Mouse (Mus musculus) large intestine, adult 2 months (tissue): ENCODE measurements around the gene Slc6a16. TPM values are rescaled to one million over a fixed set of nuclear protein-coding genes. Genes with fewer than 3 reads are reported as not detected.
A peak's percentile ranks its signal among the peaks of the same experiment; 100 is the strongest.

Source experiments
- DNase-seq: peaks from one replicate; pipeline ENCODE4 v3.0.0-alpha.2; 2012; ENCODE audit warnings: low read depth, low spot score
- WGBS: fragments of 180-500 bp; shearing (Covaris S2); methylation state at CpG from one replicate; pipeline ENCODE4 v1.1.7; 2018; 5-methylcytosine and 5-hydroxymethylcytosine counted together
- polyA plus RNA-seq: library from polyadenylated mRNA; depleted of rRNA; stranded (reverse); fragments of >200 nt; gene quantifications from 2 replicates; pipeline ENCODE4 v1.2.3, GENCODE M21; 2012; rRNA removed

Gene Slc6a16
- polyA plus RNA-seq: not detected in 2 replicates

DNA sequence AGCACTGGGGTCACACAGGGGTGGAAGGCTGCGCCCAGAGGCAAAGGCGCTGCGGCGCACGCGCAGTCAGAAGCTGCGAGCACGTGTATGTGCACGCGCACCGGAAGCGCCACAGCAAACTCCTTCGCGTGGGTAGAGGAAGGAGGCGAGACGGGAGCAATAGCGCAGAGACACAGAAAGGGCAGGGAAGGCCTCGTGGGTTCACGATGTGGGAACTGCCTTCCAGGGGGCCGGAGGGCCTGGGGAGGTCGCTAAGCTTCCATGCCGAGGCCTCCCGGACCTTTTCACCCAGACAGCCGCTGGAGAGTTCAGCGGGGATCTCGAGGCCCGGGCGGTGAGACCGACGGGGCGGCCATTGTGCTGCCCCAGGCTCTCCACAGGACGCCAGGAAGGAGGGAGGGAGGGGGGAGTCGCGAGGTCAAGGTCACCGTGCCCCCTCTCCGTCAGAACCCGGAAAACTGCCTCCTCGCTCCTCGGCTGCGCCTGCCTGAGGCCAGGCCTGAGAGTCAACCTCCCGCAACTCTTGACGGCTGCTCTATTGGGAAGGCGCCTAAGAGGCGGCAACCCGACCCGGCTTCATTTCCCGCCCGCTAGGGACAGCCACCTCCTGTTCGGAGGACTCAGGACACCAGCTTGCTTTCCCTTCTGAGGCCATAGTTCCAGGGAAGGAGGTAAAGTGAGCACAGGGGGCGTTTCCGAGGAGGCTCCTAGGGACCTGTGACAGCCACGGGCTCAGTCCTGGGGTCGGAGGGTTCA is at the start of gene Slc6a16:
TSS of gene Slc6a16 (plus strand) at position 453 of the 756 bp plus-strand sequence.
- DNase-seq: no peak
- WGBS: 39% methylated on average over 53 of the region's 53 CpGs

DNA sequence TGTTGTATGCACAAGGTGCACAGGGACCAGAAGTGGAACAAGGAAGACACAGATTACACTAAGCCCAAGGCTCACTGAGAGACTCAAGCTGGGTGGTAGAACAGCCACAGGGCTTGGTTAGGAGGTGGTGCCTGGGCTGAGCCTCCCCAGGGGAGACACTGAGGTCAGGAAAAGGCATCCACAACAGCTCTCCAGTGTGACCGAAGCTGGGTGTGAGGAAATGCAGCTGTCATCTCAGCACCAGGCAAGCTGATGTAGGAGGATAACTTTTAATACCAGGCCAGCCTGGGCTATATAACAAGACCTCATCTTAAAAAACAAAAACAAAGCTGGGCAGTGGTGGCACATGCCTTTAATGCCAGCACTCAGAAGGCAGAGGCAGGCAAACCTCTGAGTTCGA is 49.7 kb upstream of the Slc6a16 start:
- DNase-seq: no peak
- 64% methylated on average over 2 of the region's 2 CpGs for WGBS

DNA sequence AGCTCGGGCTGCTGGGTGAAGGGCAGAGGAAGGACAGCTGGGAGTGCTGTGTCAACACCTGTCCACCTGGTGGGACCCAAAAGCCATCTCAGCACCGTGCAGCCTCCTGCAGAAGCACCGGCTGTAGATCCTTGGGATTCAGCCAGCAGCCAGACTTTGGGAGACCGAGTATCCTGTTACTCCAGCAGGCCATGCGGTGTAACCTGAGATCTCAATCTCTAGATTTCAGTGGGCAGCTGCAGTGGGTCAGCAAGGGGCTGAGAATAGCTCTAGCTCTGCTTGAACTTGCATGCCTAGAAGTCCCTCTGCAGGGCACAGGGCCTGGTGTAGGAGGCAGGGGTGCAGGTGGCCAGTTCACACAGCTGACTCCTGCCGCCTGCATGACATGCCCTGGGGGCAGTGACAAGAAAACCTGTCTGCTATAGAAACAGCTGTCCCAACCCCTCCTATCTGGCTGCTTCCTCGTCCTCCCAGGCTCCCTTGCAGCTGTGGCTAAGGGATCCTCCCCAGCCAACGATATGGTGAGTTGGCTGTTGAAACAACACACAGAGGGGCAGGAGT is 49.0 kb upstream of the Slc6a16 start:
- WGBS: 14% methylated on average over 8 of the region's 8 CpGs

DNA sequence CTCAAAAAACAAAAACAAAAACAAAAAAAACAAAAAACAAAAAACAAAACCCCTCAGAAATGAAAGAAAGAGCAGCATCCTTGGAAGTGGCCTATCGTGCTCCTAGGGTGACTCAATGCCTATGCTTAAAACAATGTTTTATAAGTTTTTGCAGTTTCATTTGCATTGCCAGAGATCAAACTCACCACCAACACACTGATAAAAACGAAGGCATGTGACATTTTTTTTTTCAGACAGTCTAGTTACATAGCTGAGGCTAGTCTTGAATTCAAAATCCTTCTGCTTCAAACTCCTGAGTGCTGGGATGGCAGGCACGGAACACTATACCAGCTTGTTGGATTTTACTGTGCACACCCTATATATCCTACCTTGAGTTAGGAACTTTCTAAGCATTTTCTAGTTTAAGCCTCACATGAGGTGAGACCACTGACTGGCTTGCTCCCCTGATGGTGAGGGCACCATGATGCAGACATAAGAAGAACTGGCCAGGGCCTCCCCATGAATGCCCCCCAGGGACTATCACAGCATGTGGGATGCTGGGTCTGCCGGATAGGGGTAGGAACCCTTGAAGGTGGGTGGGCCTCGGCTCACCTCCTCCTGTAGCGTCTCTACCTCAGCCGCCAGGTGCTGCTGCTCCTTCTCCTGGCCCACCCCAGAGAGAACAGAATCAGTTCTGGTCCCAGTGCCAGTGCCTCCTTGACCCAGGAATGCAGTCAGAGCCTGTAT is 48.1 kb upstream of the Slc6a16 start:
- DNase-seq: no peak
- 91% methylated on average over 7 of the region's 7 CpGs for WGBS

More for the DNA sequence above, 49.0 kb upstream of the Slc6a16 start:
- DNase-seq: no peak

DNA sequence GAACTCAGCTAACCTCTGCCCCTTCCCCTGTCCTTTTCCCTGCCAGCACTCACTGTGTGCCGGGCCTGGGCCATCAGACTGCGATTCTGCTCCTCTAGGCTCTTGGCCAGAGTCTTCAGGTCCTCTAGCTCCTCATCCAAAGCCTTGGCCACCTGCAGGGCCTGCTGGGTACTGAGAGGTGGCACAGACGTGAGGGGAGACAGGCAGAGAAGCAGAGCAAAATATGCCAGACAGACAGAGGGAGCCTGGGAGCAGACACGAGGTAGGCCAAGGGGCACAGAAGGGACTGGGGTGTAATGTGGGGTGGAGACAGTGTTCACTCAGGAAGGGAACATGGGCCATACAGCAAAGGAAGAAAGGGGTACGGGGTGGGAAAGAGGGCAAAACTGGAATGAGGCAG is 47.5 kb upstream of the Slc6a16 start:
- DNase-seq: no peak
- WGBS: 67% methylated on average over 5 of the region's 5 CpGs

DNA sequence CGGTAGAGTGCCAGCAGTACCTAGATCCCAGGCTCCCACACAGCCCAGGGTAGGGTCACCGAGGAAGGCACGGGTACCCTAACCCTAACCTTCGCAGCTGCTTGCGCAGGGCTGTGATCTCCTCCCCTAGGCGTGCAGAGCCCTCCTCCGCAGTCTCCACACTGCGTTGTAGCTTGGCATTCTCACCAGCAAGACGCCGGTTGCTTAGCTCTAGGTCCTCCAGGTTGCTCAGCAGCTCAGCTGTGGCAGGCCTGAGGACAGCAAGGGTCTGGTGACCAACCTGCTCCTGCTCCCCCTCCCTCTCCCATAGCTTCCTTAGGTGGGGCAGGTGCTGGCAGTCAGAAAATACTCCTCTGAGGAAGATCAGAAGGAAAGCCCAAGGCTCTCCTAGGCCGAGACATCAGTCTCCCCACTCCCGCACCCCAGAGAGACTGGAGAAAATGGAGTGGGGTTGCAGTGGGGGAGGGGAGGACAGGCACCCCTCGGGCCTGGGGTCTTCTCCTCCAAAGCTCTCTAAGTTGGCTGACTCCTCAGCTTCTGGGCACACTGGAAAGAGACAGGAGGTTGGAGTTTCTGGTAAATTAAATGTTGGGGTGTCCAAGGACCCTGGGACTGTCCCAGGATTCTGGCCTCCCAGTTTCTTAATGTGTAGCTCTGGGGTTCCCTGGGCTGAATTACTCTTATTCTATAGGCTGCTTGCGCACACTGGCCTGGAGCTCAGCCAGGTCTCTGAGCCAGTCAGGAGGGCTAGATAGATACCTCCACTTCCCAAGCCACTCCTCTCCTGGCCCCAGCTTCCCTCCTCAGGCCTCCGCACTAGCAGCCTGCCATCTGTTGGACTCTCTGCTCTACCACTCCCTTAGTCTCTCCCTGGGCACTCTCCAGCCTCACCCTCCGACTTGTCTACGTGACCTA is 46.8 kb upstream of the Slc6a16 start:
- 69% methylated on average over 17 of the region's 17 CpGs for WGBS
- no peak for DNase-seq

DNA sequence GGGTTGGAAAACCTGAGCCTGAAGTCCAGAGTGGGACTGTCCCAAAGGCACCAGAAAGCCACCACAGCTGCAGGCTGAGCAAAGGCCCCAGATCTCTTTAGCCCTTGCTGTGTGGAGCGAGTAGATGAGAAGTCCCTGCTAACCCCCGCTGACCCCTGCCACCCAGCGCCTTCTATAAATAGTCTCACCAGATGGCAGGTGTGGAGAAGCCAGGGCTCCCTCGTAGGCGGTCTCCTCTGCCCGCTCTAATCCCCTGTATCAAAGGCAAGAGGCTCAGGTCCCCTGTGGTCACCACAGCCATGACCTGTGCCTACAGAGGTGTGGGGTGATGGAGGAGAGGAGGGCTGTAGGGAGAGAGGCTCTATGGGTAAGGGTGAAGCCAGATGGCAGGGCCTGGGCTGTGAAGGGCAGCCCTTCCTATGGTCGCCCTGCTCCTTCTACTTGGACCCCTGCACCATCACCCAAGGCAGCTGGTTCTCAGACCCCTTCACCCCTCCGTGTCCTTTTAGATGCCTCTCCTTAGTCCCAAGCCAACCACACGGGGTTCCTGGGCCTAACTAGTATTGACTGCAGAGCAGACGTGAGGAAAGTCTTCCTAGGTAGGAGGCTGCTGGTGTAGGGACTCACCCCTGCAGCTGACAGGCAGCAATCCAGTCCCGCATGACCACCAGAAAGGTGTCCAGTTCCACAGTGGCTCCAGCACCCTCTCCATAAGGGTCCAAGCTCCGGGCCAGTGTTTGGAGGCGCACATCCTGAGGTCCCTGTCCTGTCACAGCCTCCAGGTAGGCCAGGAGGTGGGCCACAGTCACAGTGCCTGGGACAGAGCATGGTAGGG is 45.3 kb upstream of the Slc6a16 start:
- 73% methylated on average over 13 of the region's 13 CpGs for WGBS
- DNase-seq: no peak

DNA sequence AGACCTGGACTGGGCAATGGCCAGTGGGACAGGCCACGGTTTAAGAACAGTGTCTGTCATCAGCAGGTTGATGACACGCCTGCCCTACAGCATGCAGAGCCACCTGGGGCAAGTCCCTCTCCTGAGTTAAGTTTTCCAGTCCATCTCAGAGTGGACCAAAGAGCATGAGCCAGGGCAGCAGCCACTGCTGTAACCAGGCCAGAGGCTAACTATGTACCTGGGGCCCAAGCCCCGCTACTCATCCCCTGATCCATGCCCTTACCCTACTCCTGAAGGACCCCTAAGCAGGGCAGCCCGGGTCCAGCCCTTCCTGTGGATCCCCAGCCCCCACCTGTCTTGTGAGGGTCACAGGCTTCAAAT is 44.7 kb upstream of the Slc6a16 start:
- no peak for DNase-seq
- 76% methylated on average over 4 of the region's 4 CpGs for WGBS

DNA sequence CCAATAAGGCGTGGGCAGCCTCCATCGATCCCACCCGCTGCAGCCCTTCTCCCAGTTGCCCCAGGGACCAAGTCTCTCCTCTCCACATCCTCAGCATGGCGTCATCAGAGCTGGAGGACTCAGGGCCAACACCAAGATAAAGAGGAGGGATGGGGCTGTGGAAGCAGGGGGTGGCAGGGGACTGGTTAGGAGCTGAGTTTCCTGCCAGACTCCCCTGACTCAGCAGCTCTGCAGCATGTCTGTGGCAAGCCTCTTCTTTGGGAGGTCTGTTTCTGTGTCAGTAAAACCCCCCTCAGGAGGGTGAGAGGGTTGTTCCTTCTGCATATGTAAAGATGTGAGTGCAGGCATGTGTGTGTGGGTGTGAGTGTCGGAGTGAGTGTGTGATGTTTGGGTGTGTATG is 43.9 kb upstream of the Slc6a16 start:
- WGBS: 72% methylated on average over 5 of the region's 5 CpGs
- DNase-seq: no peak

DNA sequence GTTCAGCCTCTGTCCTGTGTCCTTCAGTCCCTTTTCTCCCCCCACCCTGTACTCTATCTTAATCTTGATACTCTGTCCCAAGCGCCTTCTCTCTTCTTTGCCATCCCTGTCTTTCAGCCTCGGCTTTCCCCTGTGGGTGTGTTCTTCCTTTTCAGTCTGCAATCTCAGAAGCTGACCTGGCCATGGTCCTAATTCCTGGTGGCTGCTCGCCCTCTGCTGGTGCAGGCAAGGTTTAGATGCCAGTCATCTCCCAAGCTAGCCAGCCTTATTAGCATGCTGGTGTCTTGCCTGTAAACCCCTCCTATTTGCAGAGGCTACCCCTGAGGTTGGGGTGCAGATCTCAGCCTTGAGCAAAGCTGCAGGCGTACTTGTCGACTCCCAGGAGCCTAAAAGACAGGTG is 42.5 kb upstream of the Slc6a16 start:
- 18% methylated on average over 5 of the region's 5 CpGs for WGBS
- no peak for DNase-seq

DNA sequence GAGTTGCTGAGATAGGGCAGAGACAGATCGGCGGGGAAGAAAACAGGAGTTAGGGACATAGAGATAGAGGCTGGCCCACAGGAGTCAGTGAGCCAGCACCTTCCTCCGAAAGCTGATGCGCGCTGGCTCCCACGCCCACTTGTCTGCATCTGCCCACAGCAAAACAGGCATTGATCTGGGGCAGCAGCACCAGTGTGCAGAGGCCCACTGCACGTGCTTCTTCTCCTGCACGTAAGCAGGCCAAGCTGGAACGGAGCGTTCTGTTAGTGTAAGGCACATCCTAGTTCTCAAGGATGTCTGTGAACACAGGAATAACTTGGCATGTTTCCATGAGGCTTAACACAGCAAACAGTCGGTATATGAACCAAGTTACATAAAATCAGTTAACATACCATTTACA is 41.9 kb upstream of the Slc6a16 start:
- DNase-seq: no peak
- WGBS: 64% methylated on average over 11 of the region's 11 CpGs

DNA sequence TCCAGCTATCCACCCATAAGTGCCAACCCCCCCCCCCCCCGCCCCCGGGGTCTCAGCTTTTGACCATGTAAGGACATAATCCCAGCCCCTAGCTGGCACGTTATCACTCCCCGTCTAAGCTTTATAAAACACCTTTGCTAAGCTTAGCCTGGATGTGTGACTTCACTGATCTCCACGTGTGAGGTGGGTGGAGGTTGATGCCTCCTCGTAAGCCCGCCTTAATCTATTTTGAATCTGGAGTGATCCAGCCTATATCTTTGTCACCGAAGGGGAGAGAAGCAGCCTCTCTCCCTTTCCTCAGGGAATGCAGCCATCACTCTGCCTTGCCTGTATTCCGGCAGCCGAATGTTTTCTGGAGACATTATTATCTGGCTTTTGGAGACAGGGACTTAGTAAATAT is 38.2 kb upstream of the Slc6a16 start:
- DNase-seq: no peak
- WGBS: 51% methylated on average over 10 of the region's 10 CpGs

DNA sequence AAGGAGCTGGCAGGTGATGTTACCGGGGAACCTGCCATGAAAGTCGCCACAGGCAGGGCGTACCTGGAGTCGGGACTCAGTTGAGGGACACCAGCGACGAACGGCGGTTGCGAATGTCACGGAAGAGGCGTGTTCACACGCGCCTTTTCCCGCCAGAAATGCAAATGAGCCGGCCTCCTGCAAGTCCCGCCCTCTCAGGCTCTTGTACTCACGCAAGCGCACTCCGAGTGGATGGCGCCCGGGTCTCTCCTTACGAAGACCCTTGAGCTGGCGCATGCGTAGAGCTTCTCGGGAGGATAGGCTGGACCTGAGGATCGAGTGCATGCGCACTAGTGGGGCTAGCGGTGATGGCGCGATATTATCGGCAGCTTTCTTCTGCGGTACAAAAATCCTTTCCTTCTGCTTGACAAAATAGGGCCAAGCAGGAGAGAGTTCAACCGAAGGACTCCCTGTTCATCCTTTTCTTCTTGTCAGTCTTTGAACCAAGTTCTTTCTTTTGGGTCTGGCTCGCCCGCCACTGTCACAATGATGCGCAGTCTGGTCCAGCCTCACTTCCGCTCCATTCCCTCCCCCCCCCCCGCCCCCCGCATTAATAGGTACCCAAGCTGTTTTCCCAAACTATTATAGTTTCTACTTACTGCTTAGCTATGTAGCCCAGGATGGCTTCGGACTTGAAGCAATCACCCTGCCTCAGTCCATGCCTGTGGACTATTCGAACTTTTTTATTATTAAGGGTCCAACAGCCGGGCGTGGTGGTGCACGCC is 36.3 kb upstream of the Slc6a16 start, which contains the start of gene Ccdc155:
TSS of gene Ccdc155 (minus strand) at position 513 of the 764 bp plus-strand sequence.
- peak; percentile 55 for DNase-seq
- WGBS: 6% methylated on average over 44 of the region's 44 CpGs

DNA sequence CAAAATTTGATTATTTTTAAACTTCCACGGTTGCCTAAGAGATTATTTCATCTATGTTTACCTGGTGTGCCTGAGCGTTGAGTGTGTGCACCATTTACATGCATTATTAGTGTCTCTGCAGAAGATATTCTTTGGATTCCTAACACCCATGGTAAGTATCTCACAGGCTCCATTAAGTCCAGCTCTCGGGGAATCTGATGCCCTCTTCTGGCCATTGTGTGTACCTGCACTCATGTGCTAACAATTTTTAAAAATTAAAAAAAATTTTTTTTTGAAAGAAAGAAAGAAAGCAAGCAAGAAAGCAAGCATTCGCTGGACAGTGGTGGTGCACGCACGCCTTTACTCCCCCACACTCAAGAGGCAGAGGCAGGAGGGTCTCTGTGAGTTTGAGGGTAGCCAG is 32.6 kb upstream of the Slc6a16 start:
- 81% methylated on average over 6 of the region's 6 CpGs for WGBS
- no peak for DNase-seq

DNA sequence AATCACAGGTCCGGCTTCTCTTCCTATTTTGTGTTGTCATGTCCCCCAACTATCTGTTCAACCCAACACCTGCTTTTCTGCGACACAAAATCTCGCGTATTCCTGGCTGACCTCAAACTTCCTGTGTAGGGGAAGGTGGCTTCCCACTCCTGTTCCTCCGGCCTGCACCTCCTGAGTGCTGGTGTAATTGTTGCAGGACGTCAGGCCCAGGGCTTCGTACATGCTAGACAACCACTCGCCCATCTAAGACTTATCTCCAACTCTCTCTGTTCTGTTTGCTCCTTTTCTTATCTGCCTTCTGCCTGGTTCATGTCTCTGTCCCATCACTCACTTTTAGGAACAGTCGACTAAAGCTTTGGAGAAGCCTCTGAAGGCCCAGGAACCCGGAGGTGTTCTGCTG is 29.8 kb upstream of the Slc6a16 start:
- WGBS: 77% methylated on average over 10 of the region's 10 CpGs
- no peak for DNase-seq

DNA sequence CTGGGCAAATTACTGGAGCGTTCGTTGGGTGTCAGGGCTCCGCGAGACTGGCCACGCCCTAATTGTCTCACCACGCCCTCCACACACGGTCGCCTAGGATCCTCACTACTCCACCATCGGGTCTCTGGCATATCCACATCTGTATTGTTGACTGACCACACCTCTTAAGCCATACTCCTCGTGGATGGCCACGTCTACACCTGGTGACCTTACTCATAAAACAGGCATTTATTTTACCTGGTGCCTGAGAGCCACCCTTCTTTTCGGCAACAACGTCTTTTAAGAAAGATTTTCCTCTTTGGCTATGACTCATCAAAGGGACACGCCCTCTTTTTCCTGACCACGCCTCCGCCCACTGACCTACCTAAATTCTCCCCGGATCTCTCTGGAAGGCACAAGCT is 29.0 kb upstream of the Slc6a16 start, which contains the start of gene Dkkl1:
TSS of gene Dkkl1 (minus strand) at position 297 of the 401 bp plus-strand sequence.
- WGBS: 5% methylated on average over 17 of the region's 17 CpGs
- DNase-seq: no peak

DNA sequence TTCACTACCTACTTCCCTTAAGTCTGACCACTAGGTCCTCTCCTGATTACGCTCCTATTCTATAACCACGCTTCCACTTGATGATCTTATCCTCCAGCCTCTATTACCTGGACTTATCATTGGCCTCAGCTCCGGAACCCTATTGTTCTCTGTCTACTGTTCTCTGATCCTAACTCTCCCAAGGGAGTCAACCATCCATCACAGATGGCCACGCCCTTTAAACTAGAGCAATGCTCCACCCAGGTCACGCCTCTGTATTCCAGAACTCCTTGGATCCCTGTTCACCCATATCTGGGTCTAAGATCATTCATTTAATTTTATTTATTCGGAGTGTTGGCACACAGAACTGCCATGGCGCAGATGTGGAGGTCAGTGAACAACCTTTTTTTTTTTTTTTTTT is 28.5 kb upstream of the Slc6a16 start:
- no peak for DNase-seq
- WGBS: 68% methylated on average over 7 of the region's 7 CpGs

DNA sequence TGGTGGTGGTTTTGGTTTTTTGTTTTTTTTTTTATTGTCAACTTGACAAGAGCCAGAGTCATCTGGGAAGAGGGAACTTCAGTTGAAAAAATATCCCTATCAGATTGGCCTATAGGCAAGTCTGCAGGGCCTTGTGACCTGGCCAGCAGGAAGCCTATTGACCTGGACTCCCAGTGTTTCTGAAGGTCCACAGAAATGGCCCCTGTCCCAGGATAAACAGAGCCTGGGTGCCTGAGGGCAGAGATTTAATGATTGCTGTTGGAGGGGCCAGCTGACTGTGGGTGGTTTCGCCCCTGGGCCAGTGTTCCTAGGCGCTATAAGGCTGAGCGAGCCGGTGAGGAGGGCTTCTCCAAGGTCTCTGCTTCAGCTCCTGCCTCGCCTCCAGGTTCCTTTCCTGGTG is 27.2 kb upstream of the Slc6a16 start:
- no peak for DNase-seq
- 90% methylated on average over 5 of the region's 5 CpGs for WGBS
